Mouse (Mus musculus): ENCODE results near the gene Bcat1. TPM values are rescaled to one million over a fixed set of nuclear protein-coding genes. Genes with fewer than 3 reads are reported as not detected.

The Bcat1 gene
- polyA plus RNA-seq, 1 experiment, result not detected

- no peak for TF ChIP-seq GATA1 (IDR thresholded peaks at IDR 0.05; ENCODE audit: low read length)
These were observed 1.5 kb downstream of the Bcat1 start for GRCm38 (mm10) chr6:145074461-145074860.

GRCm38 (mm10) chr6:145069921-145070320 lies 6.1 kb downstream of the Bcat1 start:
- TF ChIP-seq GATA1 (IDR thresholded peaks at IDR 0.05; ENCODE audit: low read length), result no peak

GRCm38 (mm10) chr6:145069397-145069796 lies 6.6 kb downstream of the Bcat1 start:
- TF ChIP-seq GATA1 (IDR thresholded peaks at IDR 0.05; ENCODE audit: low read length), result no peak

GRCm38 (mm10) chr6:145067679-145068078 lies 8.3 kb downstream of the Bcat1 start:
- no peak for TF ChIP-seq GATA1 (IDR thresholded peaks at IDR 0.05; ENCODE audit: low read length)

- no peak for TF ChIP-seq GATA1 (IDR thresholded peaks at IDR 0.05; ENCODE audit: low read length)
These were observed 9.6 kb downstream of the Bcat1 start for GRCm38 (mm10) chr6:145066416-145066815.

- TF ChIP-seq GATA1 (IDR thresholded peaks at IDR 0.05; ENCODE audit: low read length), result no peak
These were observed 10.6 kb downstream of the Bcat1 start for GRCm38 (mm10) chr6:145065301-145065845.

- TF ChIP-seq GATA1 (IDR thresholded peaks at IDR 0.05; ENCODE audit: low read length), result no peak
These were observed 11.9 kb downstream of the Bcat1 start for GRCm38 (mm10) chr6:145064104-145064503.

- TF ChIP-seq GATA1 (IDR thresholded peaks at IDR 0.05; ENCODE audit: low read length), result no peak
These were observed 12.6 kb downstream of the Bcat1 start for GRCm38 (mm10) chr6:145063212-145063868.

GRCm38 (mm10) chr6:145062763-145063162 lies 13.2 kb downstream of the Bcat1 start:
- no peak for TF ChIP-seq GATA1 (IDR thresholded peaks at IDR 0.05; ENCODE audit: low read length)

GRCm38 (mm10) chr6:145061361-145061760 lies 14.6 kb downstream of the Bcat1 start:
- TF ChIP-seq GATA1 (IDR thresholded peaks at IDR 0.05; ENCODE audit: low read length), result no peak

- TF ChIP-seq GATA1 (IDR thresholded peaks at IDR 0.05; ENCODE audit: low read length), result no peak
These were observed 19.9 kb downstream of the Bcat1 start for GRCm38 (mm10) chr6:145056102-145056501.

GRCm38 (mm10) chr6:145055277-145055858 lies 20.6 kb downstream of the Bcat1 start:
- no peak for TF ChIP-seq GATA1 (IDR thresholded peaks at IDR 0.05; ENCODE audit: low read length)

GRCm38 (mm10) chr6:145052669-145053068 lies 23.3 kb downstream of the Bcat1 start:
- TF ChIP-seq GATA1 (IDR thresholded peaks at IDR 0.05; ENCODE audit: low read length), result no peak

GRCm38 (mm10) chr6:145050899-145051298 lies 25.1 kb downstream of the Bcat1 start:
- no peak for TF ChIP-seq GATA1 (IDR thresholded peaks at IDR 0.05; ENCODE audit: low read length)

- no peak for TF ChIP-seq GATA1 (IDR thresholded peaks at IDR 0.05; ENCODE audit: low read length)
These were observed 27.6 kb downstream of the Bcat1 start for GRCm38 (mm10) chr6:145048131-145048997.

GRCm38 (mm10) chr6:145047445-145047857 lies 28.5 kb downstream of the Bcat1 start:
- TF ChIP-seq GATA1 (IDR thresholded peaks at IDR 0.05; ENCODE audit: low read length), result no peak
